Mouse (Mus musculus) megakaryocyte progenitor cell, adult 5-6 weeks (primary cell): Measurements from ENCODE around the gene Acod1. TPM values are rescaled to one million over a fixed set of nuclear protein-coding genes. Genes with fewer than 3 reads are reported as not detected.

Source experiments
- ATAC-seq: replicated peaks from 2 replicates; pipeline ENCODE4 v1.8.0; 2016; ENCODE audit warnings: mild to moderate bottlenecking, moderate TSS enrichment, inconsistent platforms; ENCODE audit not compliant: poor library complexity
- total RNA-seq, 2 experiments: library from RNA; stranded (forward) in 1 of 2; stranded (reverse) in 1 of 2; fragments of 157-497, 149-512 nt in 1 of 2; fragments of 200-1000 nt in 1 of 2; gene quantifications; 2 replicates each; pipeline versions ENCODE4 v1.2.3 to v1.2.4; 2015 to 2017

Acod1 gene
- total RNA-seq, 2 experiments from 2014 or later: 0.20 to 0.46 TPM

- no peak for ATAC-seq
These were observed 53.5 kb downstream of the Acod1 start for GRCm38 (mm10) chr14:103100296-103100695.

GRCm38 (mm10) chr14:103101171-103101570 is 54.4 kb downstream of the Acod1 start:
- ATAC-seq: no peak

- ATAC-seq: no peak
These were observed 55.5 kb downstream of the Acod1 start for GRCm38 (mm10) chr14:103102246-103102645.

DNA sequence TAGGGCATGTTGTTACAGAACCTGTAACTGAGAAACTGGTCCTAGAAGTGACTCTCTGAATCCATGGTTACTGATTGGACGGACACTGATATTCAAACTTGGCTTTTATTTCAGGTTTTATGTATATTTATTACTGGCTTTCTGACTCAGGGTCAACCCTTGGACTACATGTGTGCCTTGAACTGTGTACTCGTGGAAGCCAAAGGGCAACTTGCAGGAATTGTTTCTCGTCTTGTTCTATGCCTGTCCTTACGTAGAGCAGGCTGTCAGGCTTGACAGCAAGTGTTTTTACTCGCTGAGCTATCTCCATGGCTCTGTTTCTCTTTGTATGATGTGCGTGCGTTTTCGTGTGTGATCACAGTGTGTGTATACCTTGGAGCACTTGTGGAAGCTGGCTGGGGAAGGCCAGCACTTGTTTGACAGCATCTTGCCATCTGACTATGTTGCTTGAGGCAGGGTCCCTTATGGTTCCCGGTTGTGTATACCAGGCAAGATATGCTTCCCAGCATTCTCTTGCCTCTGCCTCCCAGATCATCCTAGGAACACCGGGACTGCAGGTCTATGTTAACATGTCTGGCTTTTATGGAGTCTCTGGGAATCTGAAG is 56.1 kb downstream of the Acod1 start:
- no peak for ATAC-seq

Other genes with a start within 250 kb of the Acod1 start
- gene Kctd12, start 64.3 kb upstream of the Acod1 start, total RNA-seq (2015): 89.3 and 112 TPM in 2 replicates
- gene Kctd12, start 64.3 kb upstream of the Acod1 start, total RNA-seq (2017): 63.1 and 66.4 TPM in 2 replicates
- gene Cln5, start 23.2 kb downstream of the Acod1 start, total RNA-seq (2015): 43.9 and 46.8 TPM in 2 replicates
- 36.8 and 39.2 TPM in 2 replicates for gene Cln5, start 23.2 kb downstream of the Acod1 start, total RNA-seq (2017)
- gene Fbxl3, start 52.6 kb downstream of the Acod1 start, total RNA-seq (2015): 25.7 and 28.7 TPM in 2 replicates
- gene Fbxl3, start 52.6 kb downstream of the Acod1 start, total RNA-seq (2017): 40.6 and 46.9 TPM in 2 replicates